In the genomic region with DNA sequence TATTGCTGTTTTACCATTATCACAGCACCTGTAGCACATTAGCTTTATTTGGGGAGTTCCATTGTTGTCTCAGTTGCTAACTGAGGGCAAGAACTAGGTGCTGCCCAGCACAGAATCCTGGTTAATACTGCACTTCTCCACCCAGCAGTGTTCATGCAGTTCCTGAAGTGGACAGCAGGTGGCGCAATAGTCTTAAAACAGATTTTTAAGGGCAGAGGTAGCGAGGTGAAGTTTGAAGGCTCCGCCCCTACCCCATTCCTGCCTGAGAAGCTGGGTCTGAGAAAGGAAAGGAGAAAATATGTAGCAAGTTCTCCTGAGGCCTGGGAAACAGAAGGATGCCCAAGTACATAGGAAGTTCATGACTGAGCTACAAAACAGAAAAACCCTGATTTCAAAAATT, we compare ENCODE assay signal across 8 mouse cellular contexts. TPM values are rescaled to one million over a fixed set of nuclear protein-coding genes. Genes with fewer than 3 reads are reported as not detected.
DNase-seq lines count a peak whose midpoint lies in the region; TF ChIP-seq lines count a peak whose summit lies in the region.

No protein-coding gene starts in this region.

- TF ChIP-seq CTCF in cortical plate, adult 2 months (IDR thresholded peaks at IDR 0.05; ENCODE audit: extremely low read depth, insufficient read depth, low read length), result peak; percentile 96
- TF ChIP-seq CTCF in lung, adult 2 months (IDR thresholded peaks at IDR 0.05; ENCODE audit: insufficient read depth, low read length), result peak; percentile 80

- peak; percentile 89 for DNase-seq in CD4-positive, CD25-positive, alpha-beta regulatory T cell, adult 2 months (ENCODE audit: low read depth, low spot score)
- peak; percentile 79 to 95 for DNase-seq in adrenal gland, adult (ENCODE audit: inconsistent age in 2 of 2, low spot score in 1 of 2)
- DNase-seq in gastrocnemius, postnatal 36 days, result peak; percentile 75 to 78
- peak; percentile 89 for DNase-seq in kidney, postnatal 14 days
- peak; percentile 88 for DNase-seq in lung, adult 2 months
- peak; percentile 89 for DNase-seq in ovary, postnatal 14 days (ENCODE audit: low spot score)
- DNase-seq in thymus, postnatal 10 days (ENCODE audit: low spot score in 2 of 2), result peak; percentile 66 to 87

- no peaks in the 10 kb centered on the region for H3K4me1 ChIP-seq in cortical plate, adult 2 months (ENCODE audit: control insufficient read depth, insufficient read depth, low read length)
- H3K4me1 ChIP-seq in lung, adult 2 months (ENCODE audit: control insufficient read depth, insufficient read depth, low read length), result peaks cover 8% of the 10 kb centered on the region; the same call in 1 of the 2 replicates

- no peak for TF ChIP-seq POLR2A in cortical plate, adult 2 months (IDR thresholded peaks at IDR 0.05; ENCODE audit: extremely low read depth, insufficient read depth, low read length)
- no peak for TF ChIP-seq POLR2A in lung, adult 2 months (IDR thresholded peaks at IDR 0.05; ENCODE audit: borderline replicate concordance, extremely low read depth, low read depth, low read length)

- H3K4me3 ChIP-seq in cortical plate, adult 2 months (ENCODE audit: insufficient read depth, low read length), result no peak overlapping the region
- no peak overlapping the region for H3K4me3 ChIP-seq in lung, adult 2 months (replicated peaks; ENCODE audit: extremely low read depth, low read depth, low read length)

- H3K27ac ChIP-seq in cortical plate, adult 2 months (ENCODE audit: insufficient read depth, low read length), result no peak overlapping the region

- WGBS in lung, adult 2 months, result 4% methylated on average over 3 of the region's 3 CpGs

- intact Hi-C loops in gastrocnemius, postnatal 36 days (cut with DNase I), result loop anchor here (1.0 to 10.0 kb wide), 3 partner anchors 43 to 197 kb away; a partner anchor contains a TSS

RNA-seq across cellular contexts. Expression of a gene that starts 11.9 kb away (rescaled TPM):
- 550 and 668 TPM in 2 replicates for polyA plus RNA-seq in cortical plate, adult 2 months (2012; rRNA removed)
- total RNA-seq in gastrocnemius, postnatal 36 days (2021), result 10 to 100 TPM; 28.1 to 35.5 TPM
- 252 and 308 TPM in 2 replicates for polyA plus RNA-seq in lung, adult 2 months (2012; rRNA removed)

RNA-seq across cellular contexts. Expression of a gene that starts 36.8 kb away (rescaled TPM):
- polyA plus RNA-seq in cortical plate, adult 2 months (2012; rRNA removed), result 0.74 and 0.98 TPM in 2 replicates
- total RNA-seq in gastrocnemius, postnatal 36 days (2021), result 1 to 10 TPM; 3.9 to 5.7 TPM
- 11.6 and 15.0 TPM in 2 replicates for polyA plus RNA-seq in lung, adult 2 months (2012; rRNA removed)

RNA-seq across cellular contexts. Expression of a gene that starts 42.0 kb away (rescaled TPM):
- not detected in 2 replicates for polyA plus RNA-seq in cortical plate, adult 2 months (2012; rRNA removed)
- total RNA-seq in gastrocnemius, postnatal 36 days (2021), result not detected
- polyA plus RNA-seq in lung, adult 2 months (2012; rRNA removed), result not detected in 2 replicates

RNA-seq across cellular contexts. Expression of a gene that starts 55.4 kb away (rescaled TPM):
- 38.2 and 38.5 TPM in 2 replicates for polyA plus RNA-seq in cortical plate, adult 2 months (2012; rRNA removed)
- 1 to 10 TPM; 1.4 to 4.3 TPM for total RNA-seq in gastrocnemius, postnatal 36 days (2021)
- 10.0 and 10.1 TPM in 2 replicates for polyA plus RNA-seq in lung, adult 2 months (2012; rRNA removed)
